Mouse (Mus musculus) embryo, embryonic 11 days (tissue): ENCODE data around the gene Gphb5.
"Not testable (repeated sequence)": the region's sequence is repeated elsewhere in the genome, so short reads cannot be mapped to it uniquely, and the experiment has no call there.

Experiments
- DNase-seq: peaks from one replicate; pipeline ENCODE4 v3.0.0-alpha.2; 2015

The Gphb5 gene

GRCm38 (mm10) chr12:75416681-75417080 is at the start of gene Gphb5:
Gphb5 (minus strand) TSS chr12:75416781.
- no peak for DNase-seq

GRCm38 (mm10) chr12:75466206-75466605 is 49.6 kb upstream of the Gphb5 start:
- DNase-seq = no peak

- peak; percentile 40 for DNase-seq
These were observed 47.6 kb upstream of the Gphb5 start for GRCm38 (mm10) chr12:75464016-75464769.

- no peak for DNase-seq
These were observed 44.0 kb upstream of the Gphb5 start for GRCm38 (mm10) chr12:75460561-75460960.

GRCm38 (mm10) chr12:75459656-75460055 is 43.1 kb upstream of the Gphb5 start:
- no peak for DNase-seq

GRCm38 (mm10) chr12:75453441-75453840 is 36.9 kb upstream of the Gphb5 start:
- no peak for DNase-seq

GRCm38 (mm10) chr12:75453027-75453426 is 36.4 kb upstream of the Gphb5 start:
- DNase-seq = no peak

- DNase-seq = no peak
These were observed 34.0 kb upstream of the Gphb5 start for GRCm38 (mm10) chr12:75450592-75450991.

GRCm38 (mm10) chr12:75450011-75450410 is 33.4 kb upstream of the Gphb5 start:
- DNase-seq = no peak

GRCm38 (mm10) chr12:75449475-75449966 is 32.9 kb upstream of the Gphb5 start:
- no peak for DNase-seq

GRCm38 (mm10) chr12:75448921-75449320 is 32.3 kb upstream of the Gphb5 start:
- no peak for DNase-seq

GRCm38 (mm10) chr12:75446245-75446644 is 29.7 kb upstream of the Gphb5 start:
- DNase-seq = no peak

- not testable (repeated sequence) for DNase-seq
These were observed 15.8 kb upstream of the Gphb5 start for GRCm38 (mm10) chr12:75432400-75432799.

GRCm38 (mm10) chr12:75429685-75430396 is 13.3 kb upstream of the Gphb5 start:
- no peak for DNase-seq

- no peak for DNase-seq
These were observed 12.1 kb upstream of the Gphb5 start for GRCm38 (mm10) chr12:75428719-75429118.

- DNase-seq = no peak
These were observed 9.3 kb upstream of the Gphb5 start for GRCm38 (mm10) chr12:75425882-75426281.

GRCm38 (mm10) chr12:75424817-75425216 is 8.2 kb upstream of the Gphb5 start:
- DNase-seq = no peak

GRCm38 (mm10) chr12:75424359-75424758 is 7.8 kb upstream of the Gphb5 start:
- no peak for DNase-seq

GRCm38 (mm10) chr12:75414991-75415390 is 1.6 kb downstream of the Gphb5 start:
- no peak for DNase-seq

- DNase-seq = no peak
These were observed 3.6 kb downstream of the Gphb5 start for GRCm38 (mm10) chr12:75412964-75413363.

GRCm38 (mm10) chr12:75397077-75397476 is 19.5 kb downstream of the Gphb5 start:
- peak; percentile 25 for DNase-seq

GRCm38 (mm10) chr12:75396616-75397015 is 20.0 kb downstream of the Gphb5 start:
- DNase-seq = peak; percentile 27

GRCm38 (mm10) chr12:75394011-75394773 is 22.4 kb downstream of the Gphb5 start:
- DNase-seq = peak; percentile 57
